Mouse (Mus musculus): ENCODE measurements around the gene Copg2. TPM values are rescaled to one million over a fixed set of nuclear protein-coding genes. Genes with fewer than 3 reads are reported as not detected.
A peak's percentile ranks its signal among the peaks of the same experiment; 100 is the strongest.

The Copg2 gene
- polyA plus RNA-seq, 1 experiment from 2014 or later: 37.9 TPM

GRCm38 (mm10) chr6:30710371-30711364 is 185.9 kb downstream of the Copg2 start:
- Histone ChIP-seq H3K9ac (no peak overlapping the region), H3K9me3 (ENCODE audit: control insufficient read depth, low read length) (no peaks in the 10 kb centered on the region), H3K4me3 (replicated peaks; ENCODE audit: low read length) (no peak overlapping the region), H3K4me1 (replicated peaks; ENCODE audit: control insufficient read depth, insufficient read depth, low read length) (peaks cover 7% of the 10 kb centered on the region; the same call in 1 of the 2 replicates), H3K27me3 (ENCODE audit: control insufficient read depth, insufficient read depth, low read length) (no peaks in the 10 kb centered on the region), H3K36me3 (replicated peaks; ENCODE audit: control insufficient read depth, insufficient read depth) (no peaks in the 10 kb centered on the region), H3K27ac (no peak overlapping the region), H3K4me2 (replicated peaks) (no peak overlapping the region)
- DNase-seq (ENCODE audit: low spot score) (no peak), ATAC-seq (ENCODE audit: low FRiP score) (no peak)
- 72% methylated on average over 25 of the region's 25 CpGs for WGBS

- 33% methylated on average over 6 of the region's 6 CpGs for WGBS
- H3K4me2 ChIP-seq (replicated peaks): no peak overlapping the region
- H3K9ac ChIP-seq: no peak overlapping the region
- no peaks in the 10 kb centered on the region for H3K9me3 ChIP-seq (ENCODE audit: control insufficient read depth, low read length)
- H3K4me3 ChIP-seq (replicated peaks; ENCODE audit: low read length): no peak overlapping the region
- peaks cover 7% of the 10 kb centered on the region; the same call in 1 of the 2 replicates for H3K4me1 ChIP-seq (replicated peaks; ENCODE audit: control insufficient read depth, insufficient read depth, low read length)
- DNase-seq (ENCODE audit: low spot score): no peak
- H3K27me3 ChIP-seq (ENCODE audit: control insufficient read depth, insufficient read depth, low read length): no peaks in the 10 kb centered on the region
- no peak overlapping the region for H3K27ac ChIP-seq
- no peaks in the 10 kb centered on the region for H3K36me3 ChIP-seq (replicated peaks; ENCODE audit: control insufficient read depth, insufficient read depth)
- ATAC-seq (ENCODE audit: low FRiP score): no peak
Observed at GRCm38 (mm10) chr6:30709115-30709514, 187.5 kb downstream of the Copg2 start.

- DNase-seq (ENCODE audit: low spot score) (no peak), ATAC-seq (ENCODE audit: low FRiP score) (no peak)
- Histone ChIP-seq H3K27me3 (ENCODE audit: control insufficient read depth, insufficient read depth, low read length) (no peaks in the 10 kb centered on the region), H3K9me3 (ENCODE audit: control insufficient read depth, low read length) (no peaks in the 10 kb centered on the region), H3K27ac (no peak overlapping the region), H3K4me1 (replicated peaks; ENCODE audit: control insufficient read depth, insufficient read depth, low read length) (peaks cover 2% of the 10 kb centered on the region; the same call in 1 of the 2 replicates), H3K36me3 (replicated peaks; ENCODE audit: control insufficient read depth, insufficient read depth) (no peaks in the 10 kb centered on the region), H3K4me2 (replicated peaks) (no peak overlapping the region), H3K4me3 (replicated peaks; ENCODE audit: low read length) (no peak overlapping the region), H3K9ac (no peak overlapping the region)
- 84% methylated on average over 9 of the region's 9 CpGs for WGBS
Observed at GRCm38 (mm10) chr6:30703977-30704602, 192.5 kb downstream of the Copg2 start.

GRCm38 (mm10) chr6:30703476-30703875 is 193.1 kb downstream of the Copg2 start:
- H3K9me3 ChIP-seq (ENCODE audit: control insufficient read depth, low read length): no peaks in the 10 kb centered on the region
- ATAC-seq (ENCODE audit: low FRiP score) (no peak), DNase-seq (ENCODE audit: low spot score) (no peak)
- no peak overlapping the region for H3K9ac ChIP-seq
- no peaks in the 10 kb centered on the region for H3K27me3 ChIP-seq (ENCODE audit: control insufficient read depth, insufficient read depth, low read length)
- no peaks in the 10 kb centered on the region for H3K4me1 ChIP-seq (replicated peaks; ENCODE audit: control insufficient read depth, insufficient read depth, low read length)
- no peak overlapping the region for H3K4me2 ChIP-seq (replicated peaks)
- no peak overlapping the region for H3K4me3 ChIP-seq (replicated peaks; ENCODE audit: low read length)
- H3K36me3 ChIP-seq (replicated peaks; ENCODE audit: control insufficient read depth, insufficient read depth): no peaks in the 10 kb centered on the region
- 77% methylated on average over 6 of the region's 6 CpGs for WGBS
- H3K27ac ChIP-seq: no peak overlapping the region

- ATAC-seq (ENCODE audit: low FRiP score) (no peak), DNase-seq (ENCODE audit: low spot score) (no peak)
- H3K9ac ChIP-seq: no peak overlapping the region
- no peaks in the 10 kb centered on the region for H3K36me3 ChIP-seq (replicated peaks; ENCODE audit: control insufficient read depth, insufficient read depth)
- H3K27ac ChIP-seq: no peak overlapping the region
- H3K4me3 ChIP-seq (replicated peaks; ENCODE audit: low read length): no peak overlapping the region
- no peaks in the 10 kb centered on the region for H3K9me3 ChIP-seq (ENCODE audit: control insufficient read depth, low read length)
- H3K4me2 ChIP-seq (replicated peaks): no peak overlapping the region
- H3K4me1 ChIP-seq (replicated peaks; ENCODE audit: control insufficient read depth, insufficient read depth, low read length): no peaks in the 10 kb centered on the region
- 72% methylated on average over 6 of the region's 6 CpGs for WGBS
- H3K27me3 ChIP-seq (ENCODE audit: control insufficient read depth, insufficient read depth, low read length): no peaks in the 10 kb centered on the region
Observed at GRCm38 (mm10) chr6:30702881-30703280, 193.7 kb downstream of the Copg2 start.

GRCm38 (mm10) chr6:30700182-30700581 is 196.4 kb downstream of the Copg2 start:
- Histone ChIP-seq H3K4me1 (replicated peaks; ENCODE audit: control insufficient read depth, insufficient read depth, low read length) (no peaks in the 10 kb centered on the region), H3K27me3 (ENCODE audit: control insufficient read depth, insufficient read depth, low read length) (no peaks in the 10 kb centered on the region), H3K9me3 (ENCODE audit: control insufficient read depth, low read length) (no peaks in the 10 kb centered on the region), H3K27ac (no peak overlapping the region), H3K4me3 (replicated peaks; ENCODE audit: low read length) (no peak overlapping the region), H3K9ac (no peak overlapping the region), H3K36me3 (replicated peaks; ENCODE audit: control insufficient read depth, insufficient read depth) (no peaks in the 10 kb centered on the region), H3K4me2 (replicated peaks) (no peak overlapping the region)
- no peak for ATAC-seq (ENCODE audit: low FRiP score)
- DNase-seq (ENCODE audit: low spot score): no peak
- 85% methylated on average over 6 of the region's 6 CpGs for WGBS

GRCm38 (mm10) chr6:30698036-30698435 is 198.6 kb downstream of the Copg2 start:
- WGBS: 92% methylated on average over 4 of the region's 4 CpGs
- H3K9ac ChIP-seq: no peak overlapping the region
- H3K27me3 ChIP-seq (ENCODE audit: control insufficient read depth, insufficient read depth, low read length): no peaks in the 10 kb centered on the region
- H3K4me3 ChIP-seq (replicated peaks; ENCODE audit: low read length): no peak overlapping the region
- no peak overlapping the region for H3K27ac ChIP-seq
- peaks cover 13% of the 10 kb centered on the region for H3K4me1 ChIP-seq (replicated peaks; ENCODE audit: control insufficient read depth, insufficient read depth, low read length)
- ATAC-seq (ENCODE audit: low FRiP score): no peak
- DNase-seq (ENCODE audit: low spot score): no peak
- H3K36me3 ChIP-seq (replicated peaks; ENCODE audit: control insufficient read depth, insufficient read depth): no peaks in the 10 kb centered on the region
- no peak overlapping the region for H3K4me2 ChIP-seq (replicated peaks)
- no peaks in the 10 kb centered on the region for H3K9me3 ChIP-seq (ENCODE audit: control insufficient read depth, low read length)

MicroRNAs within 50 kb of the gene (microRNA counts, 519-probe panel; counts per million panel counts)
- microRNA mmu-miR-335-3p: 4,351 counts per million, percentile 38 among the panel's probes with 10 or more counts
- 6,437 counts per million, percentile 86 among the panel's probes with 10 or more counts for microRNA mmu-miR-335-5p

Small RNA genes lying within 50 kb of the gene (microRNA-seq; reads per million reads assigned to microRNA genes)
- 28,893 reads per million, percentile 98 among the genes with 10 or more reads in this experiment for gene Mir335

Other genes starting within 250 kb of the Copg2 start
- 12.2 and 13.7 TPM in 2 replicates for gene Cep41, start 203.0 kb downstream of the Copg2 start, polyA plus RNA-seq (2014; fragmentation: Nextera tagmentation; extraction: Ambion mirVana)
- 346 and 418 TPM in 2 replicates for gene Mest, start 173.2 kb downstream of the Copg2 start, polyA plus RNA-seq (2014; fragmentation: Nextera tagmentation; extraction: Ambion mirVana)
- gene Tsga13, start 18.8 kb upstream of the Copg2 start, polyA plus RNA-seq (2014; fragmentation: Nextera tagmentation; extraction: Ambion mirVana): 0.46 and 0.61 TPM in 2 replicates
- gene Klf14, start 62.3 kb upstream of the Copg2 start, polyA plus RNA-seq (2014; fragmentation: Nextera tagmentation; extraction: Ambion mirVana): 0.20 and 0.53 TPM in 2 replicates

Measured in hindbrain, embryonic 14.5 days (tissue).